Mouse (Mus musculus): ENCODE data around the gene Gm20708.

The Gm20708 gene

GRCm38 (mm10) chr11:117809407-117810311 lies at the start of gene Gm20708, which contains the start of gene Syngr2:
Gene Gm20708, plus strand, starts transcription at chr11:117809668.
Gene Syngr2, plus strand, starts transcription at chr11:117809668.
- DNase-seq (ENCODE audit: extremely low read depth, low read depth, low spot score) = no peak

GRCm38 (mm10) chr11:117760374-117761119 lies 48.9 kb upstream of the Gm20708 start:
- no peak for DNase-seq (ENCODE audit: extremely low read depth, low read depth, low spot score)

GRCm38 (mm10) chr11:117761801-117762200 lies 47.7 kb upstream of the Gm20708 start:
- DNase-seq (ENCODE audit: extremely low read depth, low read depth, low spot score) = no peak

- no peak for DNase-seq (ENCODE audit: extremely low read depth, low read depth, low spot score)
Observed at GRCm38 (mm10) chr11:117762246-117762645, 47.2 kb upstream of the Gm20708 start.

- DNase-seq (ENCODE audit: extremely low read depth, low read depth, low spot score) = no peak
Observed at GRCm38 (mm10) chr11:117764319-117764718, 45.1 kb upstream of the Gm20708 start.

- no peak for DNase-seq (ENCODE audit: extremely low read depth, low read depth, low spot score)
Observed at GRCm38 (mm10) chr11:117765361-117765760, 44.1 kb upstream of the Gm20708 start.

- no peak for DNase-seq (ENCODE audit: extremely low read depth, low read depth, low spot score)
Observed at GRCm38 (mm10) chr11:117766275-117766674, 43.2 kb upstream of the Gm20708 start.

GRCm38 (mm10) chr11:117768725-117769682 lies 40.5 kb upstream of the Gm20708 start:
- no peak for DNase-seq (ENCODE audit: extremely low read depth, low read depth, low spot score)

GRCm38 (mm10) chr11:117769683-117770047 lies 39.8 kb upstream of the Gm20708 start:
- no peak for DNase-seq (ENCODE audit: extremely low read depth, low read depth, low spot score)

- DNase-seq (ENCODE audit: extremely low read depth, low read depth, low spot score) = no peak
Observed at GRCm38 (mm10) chr11:117770407-117770806, 39.1 kb upstream of the Gm20708 start.

GRCm38 (mm10) chr11:117772352-117772751 lies 37.1 kb upstream of the Gm20708 start:
- DNase-seq (ENCODE audit: extremely low read depth, low read depth, low spot score) = no peak

GRCm38 (mm10) chr11:117774925-117775324 lies 34.5 kb upstream of the Gm20708 start:
- DNase-seq (ENCODE audit: extremely low read depth, low read depth, low spot score) = no peak

- no peak for DNase-seq (ENCODE audit: extremely low read depth, low read depth, low spot score)
Observed at GRCm38 (mm10) chr11:117775540-117775939, 33.9 kb upstream of the Gm20708 start.

- no peak for DNase-seq (ENCODE audit: extremely low read depth, low read depth, low spot score)
Observed at GRCm38 (mm10) chr11:117776085-117776792, 33.2 kb upstream of the Gm20708 start.

- DNase-seq (ENCODE audit: extremely low read depth, low read depth, low spot score) = no peak
Observed at GRCm38 (mm10) chr11:117777111-117777510, 32.4 kb upstream of the Gm20708 start.

GRCm38 (mm10) chr11:117778031-117778430 lies 31.4 kb upstream of the Gm20708 start:
- DNase-seq (ENCODE audit: extremely low read depth, low read depth, low spot score) = no peak

- no peak for DNase-seq (ENCODE audit: extremely low read depth, low read depth, low spot score)
Observed at GRCm38 (mm10) chr11:117778851-117779433, 30.5 kb upstream of the Gm20708 start.

- DNase-seq (ENCODE audit: extremely low read depth, low read depth, low spot score) = no peak
Observed at GRCm38 (mm10) chr11:117779434-117780198, 29.9 kb upstream of the Gm20708 start.

- DNase-seq (ENCODE audit: extremely low read depth, low read depth, low spot score) = no peak
Observed at GRCm38 (mm10) chr11:117780199-117780515, 29.3 kb upstream of the Gm20708 start.
